Mouse (Mus musculus) megakaryocyte progenitor cell, adult 5-6 weeks (primary cell): Measurements from ENCODE around the gene Rhbdf1. TPM values are rescaled to one million over a fixed set of nuclear protein-coding genes. Genes with fewer than 3 reads are reported as not detected.

Source experiments
- ATAC-seq: replicated peaks from 2 replicates; pipeline ENCODE4 v1.8.0; 2016; ENCODE audit warnings: mild to moderate bottlenecking, moderate TSS enrichment, inconsistent platforms; ENCODE audit not compliant: poor library complexity
- total RNA-seq, 2 experiments: library from RNA; stranded (forward) in 1 of 2; stranded (reverse) in 1 of 2; fragments of 157-497, 149-512 nt in 1 of 2; fragments of 200-1000 nt in 1 of 2; gene quantifications; 2 replicates each; pipeline versions ENCODE4 v1.2.3 to v1.2.4; 2015 to 2017

Gene Rhbdf1
- total RNA-seq, 2 experiments from 2014 or later: 0.22 to 0.25 TPM

DNA sequence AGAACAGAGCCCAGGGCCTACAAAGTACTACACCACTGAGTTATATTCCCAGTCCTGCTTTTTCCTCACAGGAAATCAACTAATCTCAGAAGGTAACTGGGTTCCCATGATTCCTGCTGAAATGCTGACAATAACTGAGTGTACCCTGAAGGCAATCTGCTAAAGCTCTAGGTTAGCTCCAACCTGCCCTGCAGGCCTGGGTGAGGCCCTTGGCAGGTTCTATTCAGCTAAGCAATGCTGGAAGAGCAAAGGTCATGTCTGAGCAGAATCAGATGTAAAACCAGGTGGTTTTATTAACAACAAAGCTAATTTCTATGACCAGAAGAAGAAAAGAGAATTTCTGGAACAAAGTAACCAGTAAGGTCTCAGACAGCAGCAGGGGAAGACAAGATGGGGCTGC is 19.3 kb upstream of the Rhbdf1 start:
- no peak for ATAC-seq

DNA sequence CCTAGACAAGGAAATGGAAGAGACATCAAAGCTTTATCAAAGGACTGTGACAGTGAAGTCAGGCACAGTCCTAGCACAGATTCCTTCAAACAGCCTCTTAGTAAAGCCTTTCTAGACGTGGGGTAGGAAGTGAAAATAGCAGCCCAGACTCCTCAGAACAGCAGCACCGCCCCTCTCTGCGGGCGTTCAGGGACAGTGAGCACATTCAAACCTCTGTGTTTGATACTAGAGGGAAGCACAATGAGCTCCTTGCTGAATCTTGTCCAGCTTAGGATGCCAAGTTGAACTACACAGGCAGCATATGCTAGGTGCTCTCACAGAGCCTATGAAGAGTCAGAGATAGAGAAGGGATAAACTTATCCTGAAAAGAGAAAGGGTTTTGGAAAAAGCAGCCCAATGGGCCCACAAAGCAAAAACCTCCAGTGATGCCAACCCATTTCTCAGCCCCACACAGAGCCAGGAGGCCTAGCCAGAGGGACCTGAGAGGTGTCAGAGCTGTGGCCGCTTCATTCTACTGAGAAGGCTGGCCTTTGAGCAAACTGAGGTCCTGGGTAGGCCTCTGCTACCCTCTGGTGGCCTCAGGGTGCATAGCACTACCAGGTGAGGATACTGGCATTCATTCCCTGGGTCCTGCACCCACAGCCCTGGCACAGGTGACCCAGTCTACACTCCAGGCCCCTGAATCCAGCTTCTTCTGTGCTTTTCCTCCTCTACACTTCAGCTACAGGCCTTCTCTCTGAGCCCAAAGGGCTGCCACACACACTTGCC is 16.2 kb upstream of the Rhbdf1 start:
- ATAC-seq: peak; percentile 92

- no peak for ATAC-seq
These were observed 15.3 kb upstream of the Rhbdf1 start for GRCm38 (mm10) chr11:32237411-32237795.

GRCm38 (mm10) chr11:32236712-32237410 is 14.8 kb upstream of the Rhbdf1 start:
- ATAC-seq: peak; percentile 56

DNA sequence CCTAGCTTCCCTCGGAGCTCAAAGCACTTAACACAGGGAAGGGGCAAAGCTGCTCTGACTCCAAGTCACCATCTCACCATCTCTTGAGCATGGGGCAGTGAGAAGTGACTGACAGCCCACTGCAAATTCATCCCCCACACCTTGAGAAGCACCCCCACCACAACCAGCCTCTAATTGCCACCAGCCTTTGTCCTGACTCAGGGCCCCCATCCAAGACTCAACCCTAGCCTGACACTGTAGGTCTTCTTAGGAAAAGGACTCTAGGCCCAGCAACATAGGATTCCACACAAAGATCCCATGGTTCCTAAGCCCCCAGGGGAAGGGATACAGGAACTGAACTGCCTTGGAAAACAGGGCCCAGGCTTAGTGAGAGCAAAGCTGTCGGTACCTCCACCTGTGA is 14.0 kb upstream of the Rhbdf1 start:
- no peak for ATAC-seq

DNA sequence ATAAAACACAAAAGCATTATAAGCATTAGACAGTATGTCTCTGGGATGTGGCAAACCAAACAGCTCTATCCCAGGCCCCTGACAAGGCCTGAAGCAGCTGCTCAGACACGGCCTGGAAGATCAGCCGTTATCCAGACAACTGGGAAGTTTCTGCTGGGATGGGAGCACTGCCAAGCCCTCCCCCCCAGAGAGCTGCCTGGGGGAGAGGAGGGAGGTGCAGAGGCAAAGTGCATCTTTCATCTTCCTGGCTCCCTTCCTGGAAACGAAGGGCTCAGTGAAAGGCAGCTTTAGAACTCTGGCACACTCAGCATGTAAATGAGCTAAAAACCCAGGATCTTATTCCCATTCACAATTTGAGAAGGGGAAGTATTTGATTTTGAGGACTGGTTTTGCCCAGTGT is 13.5 kb upstream of the Rhbdf1 start:
- no peak for ATAC-seq

DNA sequence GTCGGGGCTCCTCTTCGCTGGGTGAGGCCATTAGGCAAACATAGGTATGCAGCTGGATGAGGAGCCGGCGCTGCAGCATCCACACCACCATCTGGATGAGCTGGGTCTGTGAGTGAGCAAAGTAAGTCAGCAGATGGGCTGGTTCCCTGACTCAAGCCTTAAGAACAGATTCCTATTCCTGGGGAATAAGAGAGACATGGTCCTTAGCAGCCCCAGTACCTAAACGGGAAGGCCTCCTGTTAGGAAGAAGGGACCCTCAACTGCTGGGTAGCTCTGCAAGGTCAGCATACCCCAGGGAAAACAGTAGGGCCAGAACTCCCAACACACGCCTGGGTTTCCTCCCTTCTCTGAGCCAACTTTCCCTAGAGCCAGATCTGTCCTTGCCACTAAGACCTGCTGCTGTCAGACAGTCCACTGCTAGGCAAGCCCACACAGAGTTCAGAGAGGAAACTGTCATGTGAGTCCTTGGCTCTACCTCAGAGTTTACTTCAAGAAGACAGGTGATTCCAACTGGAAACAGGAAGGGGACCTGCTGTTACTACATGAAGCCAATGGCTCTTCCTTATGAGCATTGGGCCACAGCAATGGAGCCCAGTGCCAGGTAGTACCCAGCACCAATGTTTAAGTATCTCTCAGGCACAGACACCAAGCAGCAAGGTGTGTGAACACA is 12.9 kb upstream of the Rhbdf1 start:
- ATAC-seq: no peak

DNA sequence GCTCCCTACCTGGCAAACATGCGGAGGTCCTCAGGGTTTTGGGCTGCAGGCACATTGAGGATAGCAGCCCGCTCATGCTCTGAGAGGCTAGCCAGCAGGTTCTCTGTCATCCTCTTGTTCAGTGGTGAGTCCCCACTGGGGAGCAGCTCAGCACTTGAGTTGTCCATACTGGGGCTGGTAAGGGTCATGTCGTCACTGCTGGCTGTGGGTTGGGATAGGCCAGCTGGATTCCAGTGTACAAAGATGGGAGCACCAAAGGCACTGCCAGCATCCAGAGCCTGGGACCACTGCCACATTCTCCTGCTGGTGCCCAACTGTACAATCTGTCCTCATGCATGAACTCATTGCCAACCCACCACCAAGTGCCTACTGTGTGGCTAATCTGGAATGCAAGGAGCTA is 11.8 kb upstream of the Rhbdf1 start:
- no peak for ATAC-seq

GRCm38 (mm10) chr11:32232848-32233247 is 10.7 kb upstream of the Rhbdf1 start:
- ATAC-seq: no peak

- 0 out of 2 replicates have a peak, but pooled peaks have one; percentile 10 for ATAC-seq
These were observed 9.0 kb upstream of the Rhbdf1 start for GRCm38 (mm10) chr11:32231125-32231524.

GRCm38 (mm10) chr11:32230220-32230619 is 8.1 kb upstream of the Rhbdf1 start:
- ATAC-seq: no peak

DNA sequence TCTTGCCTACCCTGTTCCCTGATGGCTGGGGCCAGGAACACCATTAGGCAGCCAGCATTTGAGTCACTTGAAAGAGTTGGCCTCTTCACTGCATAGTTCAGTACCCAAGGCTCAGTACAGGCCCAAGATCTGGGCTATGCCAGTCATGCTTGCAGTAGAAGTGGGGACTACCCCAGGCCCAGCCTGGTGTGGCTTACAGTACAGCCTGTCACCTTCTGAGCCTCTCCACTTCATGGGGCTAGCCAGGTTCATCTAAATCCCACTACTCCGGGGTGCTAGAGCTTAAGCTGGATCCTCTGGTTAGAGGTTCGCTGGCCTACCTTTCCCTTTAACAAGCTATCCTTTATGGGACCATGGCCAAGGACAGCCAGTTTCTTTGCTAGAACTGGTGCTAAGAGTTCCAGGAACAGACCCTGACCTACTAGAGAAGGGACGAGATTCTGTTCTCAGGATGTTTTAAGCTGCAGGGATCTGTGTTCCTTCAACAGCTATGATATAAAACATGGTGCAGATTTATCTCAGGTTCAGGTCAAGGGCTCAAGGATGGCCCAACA is 6.3 kb upstream of the Rhbdf1 start:
- no peak for ATAC-seq

DNA sequence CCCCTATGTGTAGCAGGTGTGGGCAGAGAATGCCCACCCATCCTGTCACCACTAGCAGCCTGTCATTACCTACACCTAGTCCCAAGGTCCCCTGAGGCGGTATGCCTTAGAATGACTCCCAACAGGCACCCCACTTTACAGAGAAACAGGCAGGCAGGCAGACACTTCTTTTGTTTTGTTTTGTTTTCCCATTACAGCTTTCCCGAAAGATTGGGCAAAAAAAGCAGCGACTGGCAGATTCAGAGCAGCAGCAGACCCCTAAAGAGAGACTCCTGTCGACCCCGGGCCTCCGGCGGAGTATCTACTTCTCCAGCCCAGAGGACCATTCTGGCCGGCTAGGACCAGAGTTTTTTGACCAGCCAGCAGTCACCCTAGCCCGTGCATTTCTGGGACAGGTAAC is 5.5 kb upstream of the Rhbdf1 start:
- no peak for ATAC-seq

GRCm38 (mm10) chr11:32227041-32227440 is 4.9 kb upstream of the Rhbdf1 start:
- no peak for ATAC-seq

DNA sequence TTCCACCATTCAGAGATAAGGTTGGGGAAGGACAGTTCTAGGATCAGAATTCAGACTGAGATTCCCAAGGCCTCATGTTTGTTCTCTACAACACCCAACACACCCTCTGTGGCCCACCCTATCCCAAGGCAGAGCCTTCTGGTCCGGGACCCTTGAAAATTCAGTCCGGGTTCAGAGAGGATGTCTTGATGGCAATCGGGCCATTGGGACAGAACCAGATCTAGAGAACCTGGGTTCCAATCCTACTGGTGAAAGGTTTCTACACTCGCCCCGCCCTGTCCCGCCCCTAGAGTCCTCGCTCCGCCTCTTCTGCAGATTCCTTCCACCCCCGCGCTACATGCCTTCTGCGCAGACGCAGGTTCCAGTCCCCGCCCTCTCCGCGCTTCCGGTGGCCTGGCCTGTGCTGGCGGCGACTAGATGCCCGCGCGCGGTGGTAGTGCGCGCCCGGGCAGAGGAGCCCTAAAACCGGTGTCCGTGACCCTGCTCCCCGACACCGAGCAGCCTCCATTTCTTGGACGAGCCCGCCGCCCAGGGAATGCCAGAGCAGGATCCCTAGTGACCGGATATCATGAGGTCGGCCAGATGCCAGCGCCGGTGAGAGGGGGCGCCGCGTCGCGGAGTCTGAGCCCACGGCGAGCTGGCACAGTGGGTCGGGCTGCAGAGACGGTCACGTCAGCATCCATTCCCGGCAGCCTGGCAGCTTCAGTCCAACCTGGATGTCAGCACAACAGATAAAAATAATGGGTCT is 4.2 kb upstream of the Rhbdf1 start, which contains the start of gene Mpg:
Gene Mpg, plus strand, starts transcription at position 382 of the 748 bp plus-strand sequence.
- peak; percentile 81 for ATAC-seq

- no peak for ATAC-seq
These were observed 3.4 kb upstream of the Rhbdf1 start for GRCm38 (mm10) chr11:32225222-32226104.

DNA sequence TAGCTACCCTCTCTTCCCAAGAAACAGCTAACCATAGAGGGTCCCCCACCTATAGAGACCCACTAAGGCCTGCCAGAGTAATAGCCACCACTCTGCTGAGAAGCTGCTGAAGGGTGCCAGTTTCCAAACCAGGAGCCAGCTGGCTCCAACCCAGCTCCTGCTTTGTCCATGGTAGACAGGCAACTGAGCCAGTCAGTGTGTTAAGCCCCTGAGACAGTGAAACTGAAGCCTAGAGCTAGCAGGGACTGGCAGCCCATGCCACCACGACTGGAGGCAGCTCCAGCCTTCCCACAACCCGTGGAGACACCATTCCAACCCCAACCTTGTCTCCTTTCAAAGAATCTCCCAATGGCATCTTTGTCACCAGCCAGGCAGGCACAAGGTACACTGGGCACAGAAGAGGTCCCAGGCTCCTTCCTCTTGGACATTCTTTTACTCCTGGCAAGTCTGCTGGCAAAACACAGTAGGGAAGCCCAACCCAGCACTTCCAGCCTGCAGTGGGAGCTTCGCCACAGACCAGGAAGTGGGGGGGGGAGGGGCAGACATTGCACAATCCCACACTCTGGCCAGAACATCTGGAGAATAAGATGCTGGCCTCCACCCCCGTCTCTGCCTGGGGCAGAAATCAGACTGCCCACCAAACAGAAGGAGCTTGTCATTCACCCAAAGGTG is 2.5 kb upstream of the Rhbdf1 start:
- peak; percentile 29 for ATAC-seq

DNA sequence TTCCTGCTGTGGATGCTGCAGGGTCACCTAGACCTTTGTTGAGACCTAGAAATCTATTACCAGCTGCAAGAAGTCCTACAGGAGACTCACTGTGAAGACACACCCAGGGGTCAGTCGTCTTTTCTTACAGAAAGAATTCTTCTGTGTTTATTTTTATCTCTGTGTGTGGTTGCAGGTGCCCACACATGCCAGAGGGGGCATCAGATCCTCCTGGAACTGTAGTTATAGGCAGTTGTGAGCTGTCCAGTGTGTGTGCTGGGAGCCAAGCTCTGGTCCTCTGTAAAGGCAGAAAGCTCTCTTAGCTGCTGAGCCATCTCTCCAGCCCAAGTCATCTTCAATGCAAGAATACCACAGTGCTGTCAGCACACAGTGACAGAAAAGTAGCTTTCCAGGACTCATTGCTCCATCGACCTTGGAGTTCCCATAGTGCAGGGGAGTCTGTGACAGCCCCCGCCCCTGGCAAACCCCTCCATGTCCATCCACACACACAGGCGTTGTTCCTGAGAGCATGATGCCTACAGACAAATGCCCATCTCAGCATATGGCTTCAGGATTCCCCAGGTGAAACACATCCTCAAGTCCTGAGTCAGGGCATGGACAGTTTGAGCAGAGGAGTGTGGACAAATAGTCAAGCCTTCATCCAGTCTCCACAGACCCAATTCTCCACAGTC is 1.3 kb upstream of the Rhbdf1 start:
- no peak for ATAC-seq
